Mouse (Mus musculus) small intestine, adult 2 months (tissue): ENCODE data around the gene Hspa12a.

Source experiments
- CTCF ChIP-seq: fragments of 200-500 bp; IDR thresholded peaks from 2 replicates; pipeline ENCODE4 v1.5.1; 2012; ENCODE audit warnings: low read depth, mild to moderate bottlenecking, control low read depth, inconsistent platforms, low read length, moderate library complexity, mixed read lengths; ENCODE audit not compliant: insufficient replicate concordance, insufficient read length; ENCODE audit errors: extremely low read depth
- POLR2A ChIP-seq: fragments of 200-500 bp; IDR thresholded peaks from 2 replicates; pipeline ENCODE4 v1.6.1; 2012; ENCODE audit warnings: low read depth, mild to moderate bottlenecking, control low read depth, inconsistent platforms, low read length, moderate library complexity

DNA sequence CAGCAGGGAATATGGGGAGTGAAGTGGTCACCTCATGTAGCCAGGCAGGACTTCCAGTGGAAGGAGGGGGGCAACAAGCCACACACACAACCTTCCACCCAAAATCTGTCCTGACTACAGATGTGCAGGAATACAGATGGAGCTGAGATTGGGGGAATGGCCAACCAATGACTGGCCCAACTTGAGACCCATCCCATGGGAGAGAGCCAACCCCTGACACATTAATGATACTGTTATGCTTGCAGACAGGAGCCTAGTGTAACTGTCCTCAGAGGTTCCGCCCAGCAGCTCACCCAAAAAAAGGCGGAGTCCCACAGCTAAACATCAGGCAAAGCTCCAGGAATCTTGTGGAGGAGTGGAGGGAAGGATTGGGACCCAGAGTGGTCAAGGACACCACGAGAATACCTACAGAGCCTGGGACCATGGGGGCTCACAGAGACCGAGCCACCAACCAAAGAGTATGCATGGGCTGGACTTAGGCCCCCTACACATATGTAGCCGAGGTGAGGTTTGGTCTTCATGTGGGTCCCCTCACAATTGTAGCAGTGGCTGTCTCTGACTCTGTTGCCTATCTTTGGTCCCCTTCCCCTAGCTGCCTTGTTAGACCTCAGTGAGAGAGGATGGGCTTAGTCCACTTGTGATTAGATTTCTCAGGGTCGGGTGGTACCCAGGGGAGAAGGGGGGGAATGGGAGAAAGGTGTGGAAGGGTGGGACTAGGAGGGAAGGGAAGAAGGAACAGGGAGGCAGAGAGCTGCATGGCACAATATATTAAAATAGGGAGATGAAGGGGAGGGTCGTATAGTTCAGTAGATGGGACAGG lies 40.2 kb downstream of the Hspa12a start:
- TF ChIP-seq CTCF = no peak
- TF ChIP-seq POLR2A = no peak
